In the genomic region with DNA sequence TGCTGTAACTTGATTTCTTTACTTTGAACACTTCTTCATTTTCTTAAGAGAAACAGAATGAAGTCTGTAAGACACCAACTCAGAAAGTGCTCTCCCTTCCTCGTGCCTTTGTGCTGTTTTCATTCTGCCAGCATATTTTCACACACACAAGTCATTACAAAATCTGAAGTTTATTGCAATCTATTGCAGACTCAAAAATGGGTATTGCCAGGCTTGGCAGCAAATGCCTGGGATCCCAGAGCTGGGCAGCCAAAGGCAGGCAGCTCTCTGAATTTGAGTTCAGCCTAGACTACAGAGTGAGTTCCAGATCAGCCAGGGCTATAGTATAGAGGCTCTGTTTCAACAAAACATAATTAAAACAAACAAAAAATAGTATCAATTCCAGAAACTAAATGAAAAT, we compare ENCODE assay signal across 1 mouse cellular context.
TF ChIP-seq lines count a peak whose summit lies in the region.

No protein-coding gene starts in this region.

TF ChIP-seq in CH12.LX, 34 proteins besides CTCF, POLR2A, EP300 and RAD21 (continued from another document):
- TF ChIP-seq CHD1 (IDR thresholded peaks at IDR 0.05; ENCODE audit: low read depth, low read length): no peak
